Mouse (Mus musculus) CH12.LX (cell line): ENCODE measurements around the gene Pigw.

Experiments used
- CHD2 ChIP-seq: IDR thresholded peaks from 2 replicates; pipeline ENCODE4 v1.6.1; 2011; ENCODE audit warnings: low read length, improper control_type of control experiment
- CTCF ChIP-seq, 2 experiments: IDR thresholded peaks in 1 of 2; conservative IDR thresholded peaks in 1 of 2; 2 replicates each; pipeline ENCODE4 v1.5.1; 2011 to 2012; ENCODE audit warnings: low read depth in 2 of 2, low read length in 2 of 2, improper control_type of control experiment in 1 of 2, inconsistent platforms in 1 of 2, mild to moderate bottlenecking in 1 of 2, moderate library complexity in 1 of 2
- EP300 ChIP-seq: IDR thresholded peaks from 2 replicates; pipeline ENCODE4 v1.6.1; 2011; ENCODE audit warnings: low read length, improper control_type of control experiment
- ETS1 ChIP-seq: conservative IDR thresholded peaks from 2 replicates; pipeline ENCODE4 v1.6.1; 2012; ENCODE audit warnings: low read depth, mild to moderate bottlenecking, inconsistent platforms, low read length, improper control_type of control experiment, moderate library complexity
- HCFC1 ChIP-seq: IDR thresholded peaks from 2 replicates; pipeline ENCODE4 v1.6.1; 2012; ENCODE audit warnings: low read depth, mild to moderate bottlenecking, inconsistent platforms, low read length, improper control_type of control experiment
- MAFK ChIP-seq: IDR thresholded peaks from 2 replicates; pipeline ENCODE4 v1.6.1; 2011; ENCODE audit warnings: low read length, improper control_type of control experiment; ENCODE audit not compliant: insufficient replicate concordance
- MYC ChIP-seq: IDR thresholded peaks from 2 replicates; pipeline ENCODE4 v1.6.1; 2011; ENCODE audit warnings: low read depth, mild to moderate bottlenecking, improper control_type of control experiment, low read length
- NELFE ChIP-seq: IDR thresholded peaks from 2 replicates; pipeline ENCODE4 v1.6.1; 2011; ENCODE audit warnings: low read depth, low read length, improper control_type of control experiment
- NRF1 ChIP-seq: IDR thresholded peaks from 2 replicates; pipeline ENCODE4 v1.6.1; 2014; ENCODE audit warnings: low read depth, mild to moderate bottlenecking, inconsistent platforms, low read length, improper control_type of control experiment, moderate library complexity
- POLR2A ChIP-seq: IDR thresholded peaks from 2 replicates; pipeline ENCODE4 v1.6.1; 2011; ENCODE audit warnings: low read depth, mild to moderate bottlenecking, improper control_type of control experiment, low read length
- SIN3A ChIP-seq: IDR thresholded peaks from 2 replicates; pipeline ENCODE4 v1.6.1; 2012; ENCODE audit warnings: low read length, improper control_type of control experiment, inconsistent platforms
- USF1 ChIP-seq: IDR thresholded peaks from 2 replicates; pipeline ENCODE4 v1.6.1; 2014; ENCODE audit warnings: low read depth, mild to moderate bottlenecking, inconsistent platforms, low read length, improper control_type of control experiment
- ZMIZ1 ChIP-seq: IDR thresholded peaks from 2 replicates; pipeline ENCODE4 v1.6.1; 2012; ENCODE audit warnings: low read depth, mild to moderate bottlenecking, inconsistent platforms, low read length, improper control_type of control experiment

DNA sequence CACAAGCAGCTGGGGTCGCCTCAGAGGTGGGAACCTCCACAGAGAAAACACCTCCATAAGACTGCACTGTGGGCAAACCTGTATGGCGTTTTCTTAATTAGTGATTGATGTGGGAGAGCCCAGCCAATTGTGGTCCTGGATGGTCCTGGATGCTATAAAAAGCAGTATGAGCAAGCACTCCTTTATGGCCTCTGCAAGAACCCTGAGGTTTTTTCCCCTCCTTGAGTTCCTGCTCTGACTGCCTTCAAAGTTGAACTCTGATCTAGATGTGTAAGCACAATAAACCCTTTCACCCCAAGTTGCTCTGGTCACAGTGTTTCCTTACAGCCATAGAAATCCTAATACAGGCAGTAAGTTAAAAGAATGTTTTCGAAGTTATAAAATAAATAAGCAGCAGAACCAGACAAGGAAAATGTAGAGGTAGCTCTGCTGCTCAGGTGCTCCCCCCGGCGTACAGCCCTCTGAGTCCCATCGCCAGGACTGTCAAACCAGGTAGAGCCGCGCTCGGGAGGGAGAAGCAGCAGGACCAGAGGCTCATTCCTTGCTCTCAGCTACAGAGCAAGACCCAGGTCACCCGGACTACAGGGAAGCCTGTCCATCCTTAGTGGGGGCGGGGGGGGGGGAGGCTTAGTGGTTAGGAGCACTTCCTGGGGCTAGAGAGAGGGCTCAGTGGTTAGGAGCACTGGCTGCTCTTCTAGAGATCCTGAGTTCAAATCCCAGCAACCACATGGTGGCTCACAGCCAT is 6.9 kb upstream of the Pigw start:
- TF ChIP-seq USF1 (no peak), MYC (no peak), CHD2 (no peak), MAFK (no peak), HCFC1 (no peak), POLR2A (no peak), SIN3A (no peak), NRF1 (no peak), ZMIZ1 (no peak), EP300 (no peak), CTCF (conservative IDR thresholded peaks at IDR 0.05 in 1 of 2, IDR thresholded peaks at IDR 0.05 in 1 of 2; ENCODE audit: low read depth in 2 of 2, low read length in 2 of 2) (no peak), ETS1 (no peak), NELFE (no peak)
